Mouse (Mus musculus) testis, adult 2 months (tissue): ENCODE data around the gene Thg1l.

Source experiments
- CTCF ChIP-seq: fragments of 200-500 bp; IDR thresholded peaks from 2 replicates; pipeline ENCODE4 v1.5.1; 2012; ENCODE audit warnings: low read depth, mild to moderate bottlenecking, inconsistent platforms, low read length, moderate library complexity; ENCODE audit not compliant: control insufficient read depth, insufficient read depth, insufficient replicate concordance
- POLR2A ChIP-seq: fragments of 200-500 bp; IDR thresholded peaks from 2 replicates; pipeline ENCODE4 v1.6.1; 2012; ENCODE audit warnings: low read depth, mild to moderate bottlenecking, inconsistent platforms, low read length, moderate library complexity; ENCODE audit not compliant: control insufficient read depth

DNA sequence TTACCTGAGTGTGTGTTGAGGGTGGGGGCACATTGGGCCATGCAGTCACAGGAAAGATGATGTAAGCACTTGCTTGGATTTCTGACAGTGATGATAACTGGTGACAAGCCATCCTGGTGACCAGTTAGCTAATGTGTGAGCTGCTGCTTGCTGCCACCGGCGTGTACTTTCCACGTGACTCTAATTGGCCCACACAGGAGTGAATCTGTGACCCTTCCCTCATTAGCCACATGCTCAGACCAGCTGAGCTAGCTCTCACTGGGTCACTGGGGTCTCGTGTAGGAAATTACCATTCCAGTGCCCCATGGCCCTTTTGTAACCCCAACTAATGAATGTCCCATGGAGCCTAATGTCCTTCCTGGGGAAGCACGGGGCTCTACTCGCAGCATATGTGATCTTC lies 29.9 kb downstream of the Thg1l start:
- TF ChIP-seq CTCF = no peak
- TF ChIP-seq POLR2A = no peak
